Comparison of ENCODE assay signal across 8 mouse cellular contexts in the genomic region with DNA sequence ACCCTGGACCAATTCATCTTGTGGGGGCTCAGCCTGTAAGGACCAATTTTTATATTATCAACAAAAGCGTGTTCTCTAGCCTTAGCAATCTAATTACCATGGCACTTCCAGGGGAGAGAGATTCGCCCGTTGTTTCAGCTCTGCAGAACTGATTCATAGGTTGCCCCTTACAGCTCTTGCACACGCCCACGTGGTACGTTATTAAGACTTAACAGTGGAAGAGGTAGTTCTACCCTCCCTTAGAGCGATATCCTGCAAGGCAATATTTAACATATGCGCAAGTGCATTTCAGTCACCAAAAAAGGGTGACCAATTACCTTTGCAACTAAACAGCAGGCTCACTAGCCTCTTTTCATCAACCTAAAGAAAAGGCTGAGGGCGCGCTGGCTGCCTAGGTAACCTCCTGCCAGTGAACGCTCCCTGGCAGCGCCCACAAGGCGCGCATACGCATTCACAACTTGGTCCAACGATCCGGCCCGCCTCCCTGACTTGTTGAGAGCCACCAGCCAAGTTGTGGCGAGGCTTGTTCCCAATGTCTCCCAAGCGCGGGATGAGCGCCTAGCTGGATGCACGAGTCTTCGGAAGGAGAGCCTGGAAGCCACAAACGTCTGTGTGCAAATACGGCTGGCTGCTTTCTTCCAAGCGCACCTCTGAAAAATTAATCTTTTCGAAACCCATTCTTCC. TPM values are rescaled to one million over a fixed set of nuclear protein-coding genes. Genes with fewer than 3 reads are reported as not detected.
DNase-seq lines count a peak whose midpoint lies in the region; ATAC-seq and TF ChIP-seq lines count a peak whose summit lies in the region.

No protein-coding gene starts in this region.

- H3K27ac ChIP-seq in layer of hippocampus, adult 2 months: no peak overlapping the region
- H3K27ac ChIP-seq in embryonic facial prominence, embryonic 13.5 days: peak overlapping the region; percentile 88
- peak overlapping the region; percentile 17; the same call in 1 of the 2 replicates for H3K27ac ChIP-seq in hindbrain, embryonic 12.5 days
- no peak overlapping the region for H3K27ac ChIP-seq in liver, embryonic 15.5 days (replicated peaks)

- no peaks in the 10 kb centered on the region for H3K36me3 ChIP-seq in embryonic facial prominence, embryonic 13.5 days
- H3K36me3 ChIP-seq in hindbrain, embryonic 12.5 days: no peaks in the 10 kb centered on the region
- no peaks in the 10 kb centered on the region for H3K36me3 ChIP-seq in liver, embryonic 15.5 days (replicated peaks)

- peak overlapping the region; percentile 62 for H3K4me2 ChIP-seq in embryonic facial prominence, embryonic 13.5 days
- peak overlapping the region; percentile 70 for H3K4me2 ChIP-seq in hindbrain, embryonic 12.5 days (replicated peaks)
- peak overlapping the region; percentile 18 for H3K4me2 ChIP-seq in liver, embryonic 15.5 days

- peaks cover 8% of the 10 kb centered on the region for H3K4me1 ChIP-seq in embryonic facial prominence, embryonic 13.5 days
- no peaks in the 10 kb centered on the region for H3K4me1 ChIP-seq in hindbrain, embryonic 12.5 days
- H3K4me1 ChIP-seq in liver, embryonic 15.5 days (replicated peaks): no peaks in the 10 kb centered on the region

- TF ChIP-seq CTCF in layer of hippocampus, adult 2 months (conservative IDR thresholded peaks at IDR 0.05): no peak

- H3K4me3 ChIP-seq in layer of hippocampus, adult 2 months: peak overlapping the region; percentile 49
- H3K4me3 ChIP-seq in embryonic facial prominence, embryonic 13.5 days: peak overlapping the region; percentile 62
- peak overlapping the region; percentile 43 for H3K4me3 ChIP-seq in hindbrain, embryonic 12.5 days
- H3K4me3 ChIP-seq in liver, embryonic 15.5 days (replicated peaks): peak overlapping the region; percentile 47

- WGBS in embryonic facial prominence, embryonic 13.5 days: 26% methylated on average over 28 of the region's 28 CpGs
- 21% methylated on average over 28 of the region's 28 CpGs for WGBS in hindbrain, embryonic 12.5 days
- 21% methylated on average over 28 of the region's 28 CpGs for WGBS in liver, embryonic 15.5 days (ENCODE audit: insufficient replicate concordance)

- no peak for DNase-seq in layer of hippocampus, adult 2 months (ENCODE audit: low spot score in 2 of 2)
- no peak for DNase-seq in layer of hippocampus, adult 9-10 months (ENCODE audit: low spot score)
- DNase-seq in right cerebral cortex, postnatal 4 days: peak; percentile 4
- DNase-seq in layer of hippocampus, adult 8-10 months (ENCODE audit: low spot score in 2 of 2): no peak

- no peaks in the 10 kb centered on the region for H3K9me3 ChIP-seq in embryonic facial prominence, embryonic 13.5 days
- H3K9me3 ChIP-seq in hindbrain, embryonic 12.5 days (replicated peaks): no peaks in the 10 kb centered on the region
- H3K9me3 ChIP-seq in liver, embryonic 15.5 days (replicated peaks): no peaks in the 10 kb centered on the region

- peaks cover 19% of the 10 kb centered on the region for H3K27me3 ChIP-seq in embryonic facial prominence, embryonic 13.5 days
- peaks cover 14% of the 10 kb centered on the region for H3K27me3 ChIP-seq in hindbrain, embryonic 12.5 days
- H3K27me3 ChIP-seq in liver, embryonic 15.5 days: peaks cover 39% of the 10 kb centered on the region

- peak overlapping the region; percentile 79 for H3K9ac ChIP-seq in embryonic facial prominence, embryonic 13.5 days
- peak overlapping the region; percentile 54; the same call in 1 of the 2 replicates for H3K9ac ChIP-seq in hindbrain, embryonic 12.5 days
- H3K9ac ChIP-seq in liver, embryonic 15.5 days: no peak overlapping the region

- no peak for ATAC-seq in embryonic facial prominence, embryonic 13.5 days (ENCODE audit: insufficient number of reproducible peaks, insufficient read depth, low FRiP score, low TSS enrichment, low read depth)
- ATAC-seq in hindbrain, embryonic 12.5 days (ENCODE audit: low FRiP score): 0 out of 2 replicates have a peak, but pooled peaks have one; percentile 48
- ATAC-seq in liver, embryonic 15.5 days (ENCODE audit: insufficient read depth): no peak
- ATAC-seq in granulocyte monocyte progenitor cell, adult 5-6 weeks (replicated peaks; ENCODE audit: poor library complexity, severe bottlenecking): no peak

RNA-seq across cellular contexts. Expression of a gene that starts 1.6 kb away (rescaled TPM):
- 1 to 10 TPM; 7.1 to 7.3 TPM for total RNA-seq in layer of hippocampus, adult 2 months (2021)
- polyA plus RNA-seq in embryonic facial prominence, embryonic 13.5 days (2015; fragmentation: Nextera tagmentation; extraction: Ambion mirVana): 741 and 764 TPM in 2 replicates
- polyA plus RNA-seq in hindbrain, embryonic 12.5 days (2016; fragmentation: Nextera tagmentation; extraction: Ambion mirVana): 330 and 398 TPM in 2 replicates
- polyA plus RNA-seq in liver, embryonic 15.5 days (2015; fragmentation: Nextera tagmentation; extraction: Ambion mirVana): 268 and 289 TPM in 2 replicates
- 2.2 and 6.1 TPM in 2 replicates for total RNA-seq in granulocyte monocyte progenitor cell, adult 5-6 weeks (2014; fragmentation: Nextera tagmentation)
- total RNA-seq in granulocyte monocyte progenitor cell, adult 5-6 weeks (2017): 3.6 and 4.3 TPM in 2 replicates
- total RNA-seq in layer of hippocampus, adult 8-10 months (2022): 1 to 10 TPM; 7.3 to 9.9 (median 7.9) TPM

Comparison
In these comparisons a context has a peak if more than half of its experiments do, and no peak if none do; other contexts are left out.
1. H3K27ac ChIP-seq: peak in embryonic facial prominence, embryonic 13.5 days (single experiment) and hindbrain, embryonic 12.5 days (single experiment); none in layer of hippocampus, adult 2 months (single experiment) and liver, embryonic 15.5 days (single experiment).
2. H3K4me2 ChIP-seq: peak in every context shown above with its lines; median percentile 70 in hindbrain, embryonic 12.5 days; 62 in embryonic facial prominence, embryonic 13.5 days; 18 in liver, embryonic 15.5 days.
3. Peak in every context shown above with its lines, with median percentiles within 50 percentile points of each other: H3K4me3 ChIP-seq.